Mouse (Mus musculus) inflammation-experienced regulatory T-cells (primary cell): ENCODE measurements around the gene Dynlt3. TPM values are rescaled to one million over a fixed set of nuclear protein-coding genes. Genes with fewer than 3 reads are reported as not detected.

ENCODE experiments used
- polyA plus RNA-seq, 2 experiments: library from polyadenylated mRNA; unstranded; fragments of 100-300 nt; shearing (Covaris generic); gene quantifications; one replicate each; pipeline ENCODE4 v1.2.1; 2017

Gene Dynlt3
- 10 to 100 TPM; 36.9 to 47.9 TPM for polyA plus RNA-seq

DNA sequence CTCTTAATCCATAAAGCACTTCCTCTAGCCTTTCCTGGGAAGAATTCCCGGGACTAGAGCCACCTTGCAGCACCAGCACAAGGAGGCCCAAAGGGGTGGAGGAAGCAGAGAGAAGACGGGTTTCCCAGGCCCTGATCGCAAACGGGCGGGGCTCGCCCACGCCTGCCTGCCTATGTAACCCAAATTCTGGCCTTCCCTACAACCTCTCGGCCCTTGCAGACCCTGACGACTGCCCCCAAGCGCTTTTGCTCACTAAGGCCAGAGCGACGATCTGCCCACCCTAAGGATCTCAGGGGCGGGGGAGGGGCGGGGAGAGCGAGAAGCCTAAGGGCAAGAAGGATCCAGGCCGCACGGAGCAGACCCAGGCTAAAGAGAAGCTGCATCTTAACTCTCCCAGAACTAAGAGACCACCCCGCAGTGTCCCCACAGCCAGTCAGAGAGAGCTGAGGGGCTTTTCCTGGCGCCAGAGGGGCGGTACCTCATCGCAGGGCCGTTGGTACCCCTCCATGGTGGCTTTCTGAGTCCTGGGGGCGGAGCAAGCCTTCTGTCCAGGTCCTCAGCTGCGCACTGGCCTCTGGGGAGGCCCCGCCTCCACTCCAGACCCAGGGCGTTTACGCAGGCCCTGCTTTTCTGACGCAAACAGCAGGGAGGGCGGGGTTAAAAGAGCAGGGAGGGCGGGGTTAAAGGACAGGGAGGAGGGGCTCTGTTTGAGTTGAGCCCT is at the start of gene Dynlt3:
Gene Dynlt3, minus strand, starts transcription at position 613 of the 721 bp plus-strand sequence.

Other genes with a start within 250 kb of the Dynlt3 start
- 10 to 100 TPM; 13.3 to 38.5 TPM for gene Cybb, start 175.2 kb downstream of the Dynlt3 start, polyA plus RNA-seq
- not detected for gene H2al1o, start 90.6 kb downstream of the Dynlt3 start, polyA plus RNA-seq
- gene Hypm, start 183.9 kb upstream of the Dynlt3 start, polyA plus RNA-seq: not detected
- gene H2al3, start 186.7 kb upstream of the Dynlt3 start, polyA plus RNA-seq: not detected
- not detected for gene Sytl5, start 222.6 kb upstream of the Dynlt3 start, polyA plus RNA-seq